Mouse (Mus musculus) liver, postnatal 0 days (tissue): ENCODE results near the gene Ksr2.

ENCODE experiments used
- CTCF ChIP-seq: sonication (generic); IDR thresholded peaks from 2 replicates; pipeline ENCODE4 v1.5.1; 2016; ENCODE audit warnings: antibody characterized with exemption, low read depth
- EP300 ChIP-seq: IDR thresholded peaks from 2 replicates; pipeline ENCODE4 v1.6.1; 2016; ENCODE audit warnings: antibody characterized with exemption, low read depth, mild to moderate bottlenecking

DNA sequence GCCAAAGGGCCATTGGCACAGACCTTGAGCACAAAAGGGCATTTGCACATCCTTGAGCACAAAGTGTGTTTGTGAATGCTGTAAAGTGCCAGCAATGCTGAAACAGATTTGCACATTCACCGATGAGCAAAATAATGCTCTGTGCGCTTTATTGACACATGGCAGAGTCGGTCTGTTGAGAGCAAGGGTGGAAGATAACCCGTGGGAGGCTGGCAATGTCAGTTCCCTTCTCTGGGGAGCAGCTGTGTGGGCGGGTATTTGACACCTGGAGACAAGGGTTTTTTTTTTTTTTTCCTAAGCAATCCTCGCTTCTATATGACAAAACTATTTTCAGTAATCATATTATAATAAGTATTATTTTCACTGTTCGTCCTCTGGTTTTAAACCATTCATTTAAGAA is 389.8 kb downstream of the Ksr2 start:
- TF ChIP-seq CTCF (no peak), EP300 (no peak)
